Mouse (Mus musculus): ENCODE measurements at regions not wholly inside any gene's neighbourhood (a gene's known extent, or its start where the extent isn't known, plus 50 kb on each side); places are given as distances from the start of the nearest gene placed in this dataset.

- no peak for DNase-seq
Measured at GRCm38 (mm10) chr16:91970461-91970860, 87.6 kb upstream of the Mrps6 start.

GRCm38 (mm10) chr16:91973183-91973582, 84.9 kb upstream of the Mrps6 start:
- DNase-seq: no peak

GRCm38 (mm10) chr16:91976194-91976805, 81.8 kb upstream of the Mrps6 start:
- DNase-seq: no peak

GRCm38 (mm10) chr16:91978423-91978822, 79.6 kb upstream of the Mrps6 start:
- DNase-seq: no peak

- no peak for DNase-seq
Measured at GRCm38 (mm10) chr16:91978846-91979245, 79.2 kb upstream of the Mrps6 start.

- DNase-seq: no peak
Measured at GRCm38 (mm10) chr16:91980482-91980881, 77.6 kb upstream of the Mrps6 start.

- DNase-seq: no peak
Measured at GRCm38 (mm10) chr16:91985211-91985610, 72.9 kb upstream of the Mrps6 start.

- no peak for DNase-seq
Measured at GRCm38 (mm10) chr16:91989332-91989731, 68.7 kb upstream of the Mrps6 start.

GRCm38 (mm10) chr16:91995459-91996190, 62.4 kb upstream of the Mrps6 start:
- peak; percentile 13 for DNase-seq

- no peak for DNase-seq
Measured at GRCm38 (mm10) chr16:92007351-92007750, 50.7 kb upstream of the Mrps6 start.
